ENCODE assay signal across 12 mouse cellular contexts in the genomic region with DNA sequence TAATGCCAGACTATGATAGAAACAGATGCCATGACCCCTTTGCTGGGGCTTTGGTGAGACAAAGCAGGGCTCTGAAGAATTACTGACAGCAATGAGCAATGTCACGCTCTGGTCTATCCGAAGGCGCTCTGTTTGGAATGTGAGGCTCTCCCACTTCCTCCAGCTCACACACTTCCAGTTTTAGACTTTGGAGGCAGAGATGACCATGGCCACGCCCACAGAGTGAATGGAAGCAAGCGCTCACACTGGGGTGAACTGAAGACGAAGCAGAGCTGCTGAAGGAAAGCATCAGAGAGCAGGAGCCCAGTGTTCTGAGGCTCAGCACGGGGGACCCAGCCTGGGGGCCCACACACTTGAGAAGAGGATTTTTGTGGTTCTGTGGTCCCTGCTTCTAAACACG. TPM values are rescaled to one million over a fixed set of nuclear protein-coding genes. Genes with fewer than 3 reads are reported as not detected.
DNase-seq lines count a peak whose midpoint lies in the region; ATAC-seq and TF ChIP-seq lines count a peak whose summit lies in the region.
"Had no signal": no experiment of that assay in that cellular context is flagged by ENCODE, and none has a peak within 500 bp of the region (broad histone marks: within the 10 kb centered on the region; RNA-seq: fewer than 3 reads in every experiment).

No protein-coding gene starts in this region.

- H3K36me3 ChIP-seq in heart, embryonic 15.5 days = no peaks in the 10 kb centered on the region
- H3K36me3 ChIP-seq in forebrain, postnatal 0 days (ENCODE audit: insufficient read depth) = no peaks in the 10 kb centered on the region
- no peaks in the 10 kb centered on the region for H3K36me3 ChIP-seq in midbrain, embryonic 11.5 days (ENCODE audit: control insufficient read depth, insufficient read depth, low read length)

- 23% methylated on average over 8 of the region's 8 CpGs for WGBS in heart, embryonic 15.5 days
- 76% methylated on average over 8 of the region's 8 CpGs for WGBS in forebrain, postnatal 0 days
- WGBS in midbrain, embryonic 11.5 days = 67% methylated on average over 8 of the region's 8 CpGs

- no peak overlapping the region for H3K27ac ChIP-seq in heart, embryonic 15.5 days
- H3K27ac ChIP-seq in forebrain, postnatal 0 days (ENCODE audit: low read depth, low read length) = no peak overlapping the region
- no peak overlapping the region for H3K27ac ChIP-seq in midbrain, embryonic 11.5 days (ENCODE audit: low read depth, low read length)

- DNase-seq in kidney, adult 18-20 months = peak; percentile 15
- DNase-seq in kidney, adult 11 months = no peak
- peak; percentile 36 for DNase-seq in embryo, embryonic 10.5 days (ENCODE audit: low spot score)
- DNase-seq in kidney, postnatal 36 days = peak; percentile 5 to 31
- DNase-seq in forebrain, postnatal 0 days = no peak
- no peak for DNase-seq in midbrain, embryonic 11.5 days (ENCODE audit: low spot score, missing footprints)
- DNase-seq: cerebellum, adult 9-11 months; layer of hippocampus, adult 9-11 months; thymus, postnatal 25 days had no signal

- no peaks in the 10 kb centered on the region for H3K27me3 ChIP-seq in heart, embryonic 15.5 days
- no peaks in the 10 kb centered on the region for H3K27me3 ChIP-seq in forebrain, postnatal 0 days (ENCODE audit: insufficient read depth, low read length)
- no peaks in the 10 kb centered on the region for H3K27me3 ChIP-seq in midbrain, embryonic 11.5 days (ENCODE audit: control insufficient read depth, insufficient read depth, low read length)
- H3K27me3 ChIP-seq: megakaryocyte, embryonic 14.5 days had no signal

- no peaks in the 10 kb centered on the region for H3K9me3 ChIP-seq in heart, embryonic 15.5 days (replicated peaks)
- no peaks in the 10 kb centered on the region for H3K9me3 ChIP-seq in forebrain, postnatal 0 days (ENCODE audit: low read length)
- H3K9me3 ChIP-seq in midbrain, embryonic 11.5 days (ENCODE audit: control insufficient read depth, low read length) = no peaks in the 10 kb centered on the region
- H3K9me3 ChIP-seq: megakaryocyte, embryonic 14.5 days had no signal

- peaks cover 9% of the 10 kb centered on the region for H3K4me1 ChIP-seq in heart, embryonic 15.5 days (replicated peaks)
- no peaks in the 10 kb centered on the region for H3K4me1 ChIP-seq in forebrain, postnatal 0 days (ENCODE audit: insufficient read depth)
- no peaks in the 10 kb centered on the region for H3K4me1 ChIP-seq in midbrain, embryonic 11.5 days (ENCODE audit: control insufficient read depth, insufficient read depth, low read length)

- TF ChIP-seq CTCF in forebrain, postnatal 0 days (IDR thresholded peaks at IDR 0.05; ENCODE audit: low read depth) = no peak

- peak; percentile 64; the same call in 1 of the 2 replicates for ATAC-seq in heart, embryonic 15.5 days (replicated peaks; ENCODE audit: insufficient number of reproducible peaks, insufficient read depth, low FRiP score, low read depth)
- no peak for ATAC-seq in forebrain, postnatal 0 days
- no peak for ATAC-seq in midbrain, embryonic 11.5 days (ENCODE audit: low FRiP score)

- peak overlapping the region; percentile 60 for H3K4me2 ChIP-seq in heart, embryonic 15.5 days
- H3K4me2 ChIP-seq in forebrain, postnatal 0 days (ENCODE audit: low read depth) = no peak overlapping the region
- no peak overlapping the region for H3K4me2 ChIP-seq in midbrain, embryonic 11.5 days

- peak overlapping the region; percentile 38; the same call in 1 of the 2 replicates for H3K9ac ChIP-seq in heart, embryonic 15.5 days
- H3K9ac ChIP-seq in forebrain, postnatal 0 days = no peak overlapping the region
- H3K9ac ChIP-seq in midbrain, embryonic 11.5 days (ENCODE audit: low read length) = no peak overlapping the region

- H3K4me3 ChIP-seq in heart, embryonic 15.5 days = peak overlapping the region; percentile 38
- no peak overlapping the region for H3K4me3 ChIP-seq in forebrain, postnatal 0 days (ENCODE audit: low read depth, low read length)
- H3K4me3 ChIP-seq in midbrain, embryonic 11.5 days (ENCODE audit: low read depth, low read length) = no peak overlapping the region
- H3K4me3 ChIP-seq: megakaryocyte, embryonic 14.5 days; myocyte had no signal

RNA-seq across cellular contexts. Expression of gene Pla2r1, which starts 37.3 kb away (rescaled TPM):
- polyA plus RNA-seq in heart, embryonic 15.5 days (2015; fragmentation: Nextera tagmentation; extraction: Ambion mirVana) = 1.3 TPM in 2 replicates
- total RNA-seq in forebrain, postnatal 0 days (2014; rRNA removed) = 0.54 and 0.81 TPM in 2 replicates
- 0.15 and 0.21 TPM in 2 replicates for polyA plus RNA-seq in forebrain, postnatal 0 days (2015; fragmentation: Nextera tagmentation; extraction: Ambion mirVana)
- 0.36 and 0.66 TPM in 2 replicates for polyA plus RNA-seq in midbrain, embryonic 11.5 days (2014; fragmentation: Nextera tagmentation; extraction: Ambion mirVana)

Comparison
In these comparisons a context has a peak if more than half of its experiments do, and no peak if none do; other contexts are left out.
1. DNase-seq: peak in kidney, adult 18-20 months (single experiment), embryo, embryonic 10.5 days (single experiment) and kidney, postnatal 36 days (2 of 2); none in kidney, adult 11 months (single experiment), forebrain, postnatal 0 days (single experiment) and midbrain, embryonic 11.5 days (single experiment).